Comparison of ENCODE assay signal across 8 mouse cellular contexts in the genomic region with DNA sequence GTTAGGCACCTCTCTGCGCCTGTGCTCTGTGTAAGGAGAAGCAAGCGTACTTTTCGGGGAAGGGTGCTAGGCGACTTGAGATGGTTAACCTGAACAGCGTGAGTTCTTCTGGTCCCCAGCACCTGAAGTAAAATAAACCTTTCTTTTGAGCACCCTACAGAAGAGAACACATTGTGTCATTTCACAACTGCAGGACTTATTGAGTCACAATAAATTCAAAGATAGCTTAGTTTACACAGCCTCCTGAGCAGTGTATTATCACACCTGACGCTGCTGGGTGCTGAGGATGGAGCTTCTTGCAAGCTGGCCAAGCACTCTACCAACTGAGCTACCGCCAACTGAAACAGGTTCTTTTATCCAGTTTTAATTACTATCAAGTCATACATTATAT. TPM values are rescaled to one million over a fixed set of nuclear protein-coding genes. Genes with fewer than 3 reads are reported as not detected.
A peak's percentile ranks its signal among the peaks of the same experiment; 100 is the strongest.
DNase-seq lines count a peak whose midpoint lies in the region; ATAC-seq and TF ChIP-seq lines count a peak whose summit lies in the region.

No protein-coding gene starts in this region.

- peak overlapping the region; percentile 32 to 90 for H3K4me3 ChIP-seq in heart, embryonic 14.5 days (ENCODE audit: control insufficient read depth in 1 of 2, insufficient read depth in 1 of 2, low read depth in 1 of 2, low read length in 2 of 2)
- H3K4me3 ChIP-seq in MEL (ENCODE audit: control insufficient read depth in 1 of 2, insufficient read depth in 1 of 2, low read depth in 2 of 2, low read length in 2 of 2) = peak overlapping the region; percentile 51 to 61
- peak overlapping the region; percentile 98; the same call in 1 of the 2 replicates for H3K4me3 ChIP-seq in hindbrain, embryonic 11.5 days (ENCODE audit: low read depth, low read length)
- peak overlapping the region; percentile 99 for H3K4me3 ChIP-seq in midbrain, embryonic 10.5 days

- peaks cover 12% of the 10 kb centered on the region for H3K79me2 ChIP-seq in MEL (ENCODE audit: control insufficient read depth, insufficient read depth, low read length, poor library complexity)

- TF ChIP-seq EP300 in MEL (IDR thresholded peaks at IDR 0.05; ENCODE audit: low read depth in 1 of 2, low read length in 2 of 2) = no peak

- peak overlapping the region; percentile 95 for H3K9ac ChIP-seq in heart, embryonic 14.5 days (ENCODE audit: low read length)
- peak overlapping the region; percentile 64 for H3K9ac ChIP-seq in MEL (ENCODE audit: control insufficient read depth, low read depth, low read length, poor library complexity, severe bottlenecking)
- H3K9ac ChIP-seq in hindbrain, embryonic 11.5 days (ENCODE audit: low read depth, low read length) = peak overlapping the region; percentile 95

- H3K4me2 ChIP-seq in heart, embryonic 14.5 days (ENCODE audit: low read length) = peak overlapping the region; percentile 96
- H3K4me2 ChIP-seq in hindbrain, embryonic 11.5 days (replicated peaks; ENCODE audit: low read depth, low read length) = peak overlapping the region; percentile 81

- no peak for TF ChIP-seq RAD21 in MEL (IDR thresholded peaks at IDR 0.05; ENCODE audit: low read depth, low read length)

- H3K4me1 ChIP-seq in heart, embryonic 14.5 days (ENCODE audit: control insufficient read depth in 2 of 2, insufficient read depth in 2 of 2, low read length in 2 of 2) = peaks cover 7 to 18% of the 10 kb centered on the region in 2 experiments
- H3K4me1 ChIP-seq in MEL (ENCODE audit: control insufficient read depth in 1 of 2, insufficient read depth in 2 of 2, low read length in 2 of 2) = peaks cover 0 to 14% of the 10 kb centered on the region in 2 experiments; a peak in 3 of 4 replicates
- peaks cover 5% of the 10 kb centered on the region; the same call in 1 of the 2 replicates for H3K4me1 ChIP-seq in hindbrain, embryonic 11.5 days (replicated peaks; ENCODE audit: control insufficient read depth, insufficient read depth, low read length)
- H3K4me1 ChIP-seq in midbrain, embryonic 10.5 days = peaks cover 29% of the 10 kb centered on the region

- H3K36me3 ChIP-seq in heart, embryonic 14.5 days (ENCODE audit: control insufficient read depth, insufficient read depth, low read length) = peaks cover 29% of the 10 kb centered on the region
- peaks cover 0 to 10% of the 10 kb centered on the region in 2 experiments; a peak in 2 of 4 replicates for H3K36me3 ChIP-seq in MEL (ENCODE audit: control insufficient read depth in 1 of 2, insufficient read depth in 2 of 2, low read length in 2 of 2)
- peaks cover 3% of the 10 kb centered on the region; the same call in 1 of the 2 replicates for H3K36me3 ChIP-seq in hindbrain, embryonic 11.5 days (ENCODE audit: control insufficient read depth, insufficient read depth, low read length)
- peaks cover 33% of the 10 kb centered on the region for H3K36me3 ChIP-seq in midbrain, embryonic 10.5 days

- ATAC-seq in heart, embryonic 14.5 days (ENCODE audit: insufficient number of reproducible peaks, insufficient read depth, low FRiP score, low read depth) = no peak
- ATAC-seq in hindbrain, embryonic 11.5 days (ENCODE audit: low FRiP score) = peak; percentile 33

- peak overlapping the region; percentile 41 to 49; a peak in 3 of 4 replicates for H3K27ac ChIP-seq in heart, embryonic 14.5 days (replicated peaks in 1 of 2; ENCODE audit: control insufficient read depth in 1 of 2, insufficient read depth in 1 of 2, low read depth in 2 of 2, low read length in 2 of 2)
- H3K27ac ChIP-seq in MEL (ENCODE audit: control insufficient read depth, low read depth, low read length) = peak overlapping the region; percentile 60
- peak overlapping the region; percentile 74 for H3K27ac ChIP-seq in hindbrain, embryonic 11.5 days (ENCODE audit: low read depth, low read length)
- peak overlapping the region; percentile 94 for H3K27ac ChIP-seq in midbrain, embryonic 10.5 days (replicated peaks)

- intact Hi-C loops in heart, postnatal 10 days (cut with DNase I) = loop anchor here (2.0 kb wide), 1 partner anchor 16 kb away; a partner anchor contains a TSS

- TF ChIP-seq POLR2A in MEL (IDR thresholded peaks at IDR 0.05; ENCODE audit: control insufficient read depth in 1 of 2, insufficient read depth in 1 of 2, low read depth in 1 of 2, low read length in 2 of 2, poor library complexity in 1 of 2) = no peak

- no peak for DNase-seq in heart, postnatal 10 days
- no peak for DNase-seq in MEL (ENCODE audit: low read depth, low spot score)
- no peak for DNase-seq in hindbrain, embryonic 11.5 days (ENCODE audit: low spot score)
- no peak for DNase-seq in midbrain, embryonic 10.5 days (ENCODE audit: low spot score)
- DNase-seq in layer of hippocampus, adult 11-12 months (ENCODE audit: low spot score) = no peak
- DNase-seq in frontal cortex, postnatal 36 days (ENCODE audit: low spot score in 2 of 2) = no peak
- DNase-seq in thymus, postnatal 14 days = no peak

- 28% methylated on average over 7 of the region's 7 CpGs for WGBS in heart, embryonic 14.5 days
- 28% methylated on average over 7 of the region's 7 CpGs for WGBS in hindbrain, embryonic 11.5 days
- WGBS in midbrain, embryonic 10.5 days = 30% methylated on average over 7 of the region's 7 CpGs

- TF ChIP-seq CTCF in MEL (IDR thresholded peaks at IDR 0.05 in 2 of 3, conservative IDR thresholded peaks at IDR 0.05 in 1 of 3; ENCODE audit: control insufficient read depth in 1 of 3, insufficient read depth in 1 of 3, low read depth in 2 of 3, low read length in 3 of 3, poor library complexity in 1 of 3, severe bottlenecking in 1 of 3) = no peak

- no peaks in the 10 kb centered on the region for H3K27me3 ChIP-seq in heart, embryonic 14.5 days (ENCODE audit: control insufficient read depth, insufficient read depth, low read length)
- peaks cover 0 to 3% of the 10 kb centered on the region in 2 experiments; a peak in 2 of 4 replicates for H3K27me3 ChIP-seq in MEL (ENCODE audit: control insufficient read depth in 1 of 2, insufficient read depth in 2 of 2, low read length in 2 of 2)
- no peaks in the 10 kb centered on the region for H3K27me3 ChIP-seq in hindbrain, embryonic 11.5 days (ENCODE audit: control insufficient read depth, insufficient read depth, low read length)
- no peaks in the 10 kb centered on the region for H3K27me3 ChIP-seq in midbrain, embryonic 10.5 days (ENCODE audit: low read depth, poor library complexity, severe bottlenecking)

- peaks cover 1% of the 10 kb centered on the region; the same call in 1 of the 2 replicates for H3K9me3 ChIP-seq in heart, embryonic 14.5 days (ENCODE audit: control insufficient read depth, low read length)
- H3K9me3 ChIP-seq in MEL (replicated peaks; ENCODE audit: insufficient read depth, low read length) = no peaks in the 10 kb centered on the region
- H3K9me3 ChIP-seq in hindbrain, embryonic 11.5 days (ENCODE audit: control insufficient read depth, low read length) = no peaks in the 10 kb centered on the region
- peaks cover 1% of the 10 kb centered on the region; the same call in 1 of the 2 replicates for H3K9me3 ChIP-seq in midbrain, embryonic 10.5 days (replicated peaks)

TF ChIP-seq in MEL, 35 proteins besides CTCF, POLR2A, EP300 and RAD21:
- TF ChIP-seq MAZ (IDR thresholded peaks at IDR 0.05; ENCODE audit: low read depth, low read length) = no peak
- no peak for TF ChIP-seq UBTF (IDR thresholded peaks at IDR 0.05; ENCODE audit: borderline replicate concordance, insufficient read depth, low read depth, low read length)
- TF ChIP-seq RCOR1 (IDR thresholded peaks at IDR 0.05; ENCODE audit: low read depth, low read length) = no peak
- no peak for TF ChIP-seq ZMIZ1 (IDR thresholded peaks at IDR 0.05; ENCODE audit: low read depth, low read length)
- no peak for TF ChIP-seq ZC3H11A (IDR thresholded peaks at IDR 0.05; ENCODE audit: low read depth, low read length)
- no peak for TF ChIP-seq JUND (IDR thresholded peaks at IDR 0.05; ENCODE audit: low read depth, low read length)
- TF ChIP-seq CHD2 (IDR thresholded peaks at IDR 0.05; ENCODE audit: low read length) = no peak
TF ChIP-seq in MEL: peak in this region for 0.

RNA-seq across cellular contexts. Expression of a gene that starts 0.4 kb away (rescaled TPM):
- polyA plus RNA-seq in heart, embryonic 14.5 days (2014; fragmentation: Nextera tagmentation; extraction: Ambion mirVana) = 90.6 and 92.2 TPM in 2 replicates
- total RNA-seq in heart, postnatal 10 days (2021) = 10 to 100 TPM; 78.1 to 82.9 TPM
- total RNA-seq in MEL (2012; rRNA removed) = 47.8 and 60.9 TPM in 2 replicates
- polyA plus RNA-seq in MEL (2012; ENCODE audit: insufficient read depth in 1 of 2, insufficient read length in 2 of 2, low read depth in 1 of 2, low replicate concordance in 2 of 2, missing spikeins in 1 of 2) = 10 to 100 TPM in 1 of 2 experiments, not detected in 1; 66.5 TPM
- 152 and 166 TPM in 2 replicates for polyA plus RNA-seq in hindbrain, embryonic 11.5 days (2014; fragmentation: Nextera tagmentation; extraction: Ambion mirVana)
- polyA plus RNA-seq in midbrain, embryonic 10.5 days (2016; fragmentation: Nextera tagmentation; extraction: Ambion mirVana) = 131 and 140 TPM in 2 replicates

RNA-seq across cellular contexts. Expression of a gene that starts 7.5 kb away (rescaled TPM):
- polyA plus RNA-seq in heart, embryonic 14.5 days (2014; fragmentation: Nextera tagmentation; extraction: Ambion mirVana) = 50.9 and 55.0 TPM in 2 replicates
- total RNA-seq in heart, postnatal 10 days (2021) = 10 to 100 TPM; 33.3 to 34.4 TPM
- 178 and 201 TPM in 2 replicates for total RNA-seq in MEL (2012; rRNA removed)
- polyA plus RNA-seq in MEL (2012; ENCODE audit: insufficient read depth in 1 of 2, insufficient read length in 2 of 2, low read depth in 1 of 2, low replicate concordance in 2 of 2, missing spikeins in 1 of 2) = 100 to 1,000 TPM in 1 of 2 experiments, not detected in 1; 138 TPM
- polyA plus RNA-seq in hindbrain, embryonic 11.5 days (2014; fragmentation: Nextera tagmentation; extraction: Ambion mirVana) = 93.9 and 103 TPM in 2 replicates
- polyA plus RNA-seq in midbrain, embryonic 10.5 days (2016; fragmentation: Nextera tagmentation; extraction: Ambion mirVana) = 117 and 126 TPM in 2 replicates

RNA-seq across cellular contexts. Expression of a gene that starts 16.3 kb away (rescaled TPM):
- polyA plus RNA-seq in heart, embryonic 14.5 days (2014; fragmentation: Nextera tagmentation; extraction: Ambion mirVana) = 245 and 289 TPM in 2 replicates
- total RNA-seq in heart, postnatal 10 days (2021) = 1,000 to 10,000 TPM; 1,296 to 1,304 TPM
- 91.8 and 93.7 TPM in 2 replicates for total RNA-seq in MEL (2012; rRNA removed)
- 100 to 1,000 TPM in 1 of 2 experiments, 10 to 100 TPM in 1; 94.9 to 118 TPM for polyA plus RNA-seq in MEL (2012; ENCODE audit: insufficient read depth in 1 of 2, insufficient read length in 2 of 2, low read depth in 1 of 2, low replicate concordance in 2 of 2, missing spikeins in 1 of 2)
- 70.2 and 82.1 TPM in 2 replicates for polyA plus RNA-seq in hindbrain, embryonic 11.5 days (2014; fragmentation: Nextera tagmentation; extraction: Ambion mirVana)
- polyA plus RNA-seq in midbrain, embryonic 10.5 days (2016; fragmentation: Nextera tagmentation; extraction: Ambion mirVana) = 107 and 111 TPM in 2 replicates

RNA-seq across cellular contexts. Expression of a gene that starts 45.1 kb away (rescaled TPM):
- polyA plus RNA-seq in heart, embryonic 14.5 days (2014; fragmentation: Nextera tagmentation; extraction: Ambion mirVana) = not detected in 2 replicates
- not detected for total RNA-seq in heart, postnatal 10 days (2021)
- not detected in 2 replicates for total RNA-seq in MEL (2012; rRNA removed)
- under 1 TPM in 1 of 2 experiments, not detected in 1; 0.10 TPM for polyA plus RNA-seq in MEL (2012; ENCODE audit: insufficient read depth in 1 of 2, insufficient read length in 2 of 2, low read depth in 1 of 2, low replicate concordance in 2 of 2, missing spikeins in 1 of 2)
- not detected in 2 replicates for polyA plus RNA-seq in hindbrain, embryonic 11.5 days (2014; fragmentation: Nextera tagmentation; extraction: Ambion mirVana)
- not detected in 2 replicates for polyA plus RNA-seq in midbrain, embryonic 10.5 days (2016; fragmentation: Nextera tagmentation; extraction: Ambion mirVana)
